Mouse (Mus musculus): ENCODE results near the gene Prss48. TPM values are rescaled to one million over a fixed set of nuclear protein-coding genes. Genes with fewer than 3 reads are reported as not detected.
"Not testable (repeated sequence)": the region's sequence is repeated elsewhere in the genome, so short reads cannot be mapped to it uniquely, and the experiment has no call there.

Prss48 gene
- polyA plus RNA-seq, 1 experiment from 2014 or later = not detected

DNA sequence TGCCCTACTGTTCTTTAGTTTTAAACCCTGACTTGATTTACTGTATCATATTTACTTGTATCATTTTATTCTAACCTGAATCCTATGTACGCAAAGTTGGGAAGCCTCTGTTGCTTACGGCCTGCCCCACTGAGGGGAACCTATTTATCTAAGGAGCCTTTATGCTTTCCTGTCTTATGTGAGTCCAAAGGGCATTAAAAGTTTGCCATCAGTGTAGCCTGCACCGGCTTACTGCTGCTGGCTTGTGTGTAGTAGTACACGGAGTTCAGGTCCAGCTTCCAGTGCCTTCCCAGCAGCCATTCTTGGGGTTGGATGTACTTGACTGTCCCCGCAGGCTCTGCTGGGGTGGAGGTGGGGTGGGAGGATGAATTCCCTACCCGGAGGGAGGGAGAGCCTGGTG, 17.8 kb downstream of the Prss48 start:
- 89% methylated on average over 6 of the region's 6 CpGs for WGBS
- no peak overlapping the region for H3K9ac ChIP-seq (replicated peaks; ENCODE audit: low read depth, low read length)
- H3K36me3 ChIP-seq (ENCODE audit: control insufficient read depth, insufficient read depth) = no peaks in the 10 kb centered on the region
- no peaks in the 10 kb centered on the region for H3K9me3 ChIP-seq (ENCODE audit: control insufficient read depth, low read length)
- no peak overlapping the region for H3K4me3 ChIP-seq (replicated peaks; ENCODE audit: low read length)
- no peak overlapping the region for H3K27ac ChIP-seq (ENCODE audit: low read length)
- no peaks in the 10 kb centered on the region for H3K4me1 ChIP-seq (replicated peaks; ENCODE audit: control insufficient read depth, insufficient read depth, low read length)
- H3K27me3 ChIP-seq (replicated peaks; ENCODE audit: control insufficient read depth, insufficient read depth, low read length) = no peaks in the 10 kb centered on the region
- no peak for ATAC-seq
- no peak overlapping the region for H3K4me2 ChIP-seq (ENCODE audit: low read length)

DNA sequence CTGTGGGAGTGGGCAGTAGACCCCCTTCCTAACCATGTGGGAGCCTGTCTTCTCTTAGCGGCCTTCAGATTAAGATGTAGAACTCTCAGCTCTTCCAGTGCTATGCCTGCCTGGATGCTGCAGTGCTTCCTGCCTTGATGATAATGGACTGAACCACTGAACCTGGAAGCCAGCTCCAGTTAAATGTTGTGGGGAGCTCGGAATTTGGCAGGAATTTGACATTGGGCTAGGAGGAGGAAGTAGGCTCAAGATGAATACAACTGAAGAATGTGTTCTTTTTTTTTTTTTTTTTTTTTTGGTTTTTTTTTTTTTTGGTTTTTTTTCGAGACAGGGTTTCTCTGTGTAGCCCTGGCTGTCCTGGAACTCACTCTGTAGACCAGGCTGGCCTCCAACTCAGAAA, 20.5 kb downstream of the Prss48 start:
- not testable (repeated sequence) for H3K27ac ChIP-seq (ENCODE audit: low read length); H3K27me3 ChIP-seq (replicated peaks; ENCODE audit: control insufficient read depth, insufficient read depth, low read length); H3K4me1 ChIP-seq (replicated peaks; ENCODE audit: control insufficient read depth, insufficient read depth, low read length); H3K9ac ChIP-seq (replicated peaks; ENCODE audit: low read depth, low read length); H3K9me3 ChIP-seq (ENCODE audit: control insufficient read depth, low read length); ATAC-seq; H3K4me3 ChIP-seq (replicated peaks; ENCODE audit: low read length); H3K36me3 ChIP-seq (ENCODE audit: control insufficient read depth, insufficient read depth); H3K4me2 ChIP-seq (ENCODE audit: low read length)
- WGBS = 91% methylated on average over 2 of the region's 3 CpGs

GRCm38 (mm10) chr3:85980036-85980435, 22.3 kb downstream of the Prss48 start:
- H3K9me3 ChIP-seq (ENCODE audit: control insufficient read depth, low read length) = no peaks in the 10 kb centered on the region
- H3K27me3 ChIP-seq (replicated peaks; ENCODE audit: control insufficient read depth, insufficient read depth, low read length) = no peaks in the 10 kb centered on the region
- H3K27ac ChIP-seq (ENCODE audit: low read length) = no peak overlapping the region
- ATAC-seq = no peak
- 97% methylated on average over 4 of the region's 4 CpGs for WGBS
- H3K4me2 ChIP-seq (ENCODE audit: low read length) = no peak overlapping the region
- H3K9ac ChIP-seq (replicated peaks; ENCODE audit: low read depth, low read length) = no peak overlapping the region
- no peaks in the 10 kb centered on the region for H3K4me1 ChIP-seq (replicated peaks; ENCODE audit: control insufficient read depth, insufficient read depth, low read length)
- H3K4me3 ChIP-seq (replicated peaks; ENCODE audit: low read length) = no peak overlapping the region
- no peaks in the 10 kb centered on the region for H3K36me3 ChIP-seq (ENCODE audit: control insufficient read depth, insufficient read depth)

DNA sequence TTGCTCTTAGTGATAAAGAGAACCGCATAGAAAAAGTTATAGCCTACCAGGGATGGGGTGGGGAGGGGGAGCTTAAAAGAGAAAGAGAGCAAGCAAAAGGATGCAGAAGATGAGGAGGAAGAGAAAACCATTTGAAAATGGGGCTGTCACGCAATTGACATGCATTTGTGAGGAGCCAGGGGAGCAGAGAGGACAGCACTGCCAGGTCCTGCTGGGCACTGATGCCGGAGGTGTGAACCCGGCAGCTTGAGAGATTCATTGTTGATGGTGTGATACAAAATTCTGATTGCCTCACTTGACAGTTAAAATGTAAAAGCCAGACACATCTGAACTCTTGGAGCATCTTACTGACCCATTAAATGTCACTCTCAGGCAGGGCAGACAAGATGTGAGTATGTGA, 27.8 kb downstream of the Prss48 start:
- WGBS = 80% methylated on average over 4 of the region's 4 CpGs
- Histone ChIP-seq H3K4me3 (replicated peaks; ENCODE audit: low read length) (no peak overlapping the region), H3K36me3 (ENCODE audit: control insufficient read depth, insufficient read depth) (no peaks in the 10 kb centered on the region)

GRCm38 (mm10) chr3:85973376-85974140, 28.7 kb downstream of the Prss48 start:
- 83% methylated on average over 10 of the region's 10 CpGs for WGBS
- Histone ChIP-seq H3K9me3 (ENCODE audit: control insufficient read depth, low read length) (no peaks in the 10 kb centered on the region), H3K27ac (ENCODE audit: low read length) (no peak overlapping the region), H3K27me3 (replicated peaks; ENCODE audit: control insufficient read depth, insufficient read depth, low read length) (no peaks in the 10 kb centered on the region), H3K36me3 (ENCODE audit: control insufficient read depth, insufficient read depth) (no peaks in the 10 kb centered on the region), H3K9ac (replicated peaks; ENCODE audit: low read depth, low read length) (no peak overlapping the region), H3K4me3 (replicated peaks; ENCODE audit: low read length) (no peak overlapping the region), H3K4me1 (replicated peaks; ENCODE audit: control insufficient read depth, insufficient read depth, low read length) (peaks cover 7% of the 10 kb centered on the region; the same call in 1 of the 2 replicates), H3K4me2 (ENCODE audit: low read length) (no peak overlapping the region)
- ATAC-seq = no peak

More for the DNA sequence above, 27.8 kb downstream of the Prss48 start:
- H3K9me3 ChIP-seq (ENCODE audit: control insufficient read depth, low read length) = no peaks in the 10 kb centered on the region
- ATAC-seq = no peak
- no peaks in the 10 kb centered on the region for H3K27me3 ChIP-seq (replicated peaks; ENCODE audit: control insufficient read depth, insufficient read depth, low read length)
- H3K27ac ChIP-seq (ENCODE audit: low read length) = no peak overlapping the region
- no peak overlapping the region for H3K9ac ChIP-seq (replicated peaks; ENCODE audit: low read depth, low read length)
- no peak overlapping the region for H3K4me2 ChIP-seq (ENCODE audit: low read length)
- H3K4me1 ChIP-seq (replicated peaks; ENCODE audit: control insufficient read depth, insufficient read depth, low read length) = peaks cover 7% of the 10 kb centered on the region; the same call in 1 of the 2 replicates

- ATAC-seq = no peak
- Histone ChIP-seq H3K27ac (ENCODE audit: low read length) (no peak overlapping the region), H3K4me1 (replicated peaks; ENCODE audit: control insufficient read depth, insufficient read depth, low read length) (peaks cover 7% of the 10 kb centered on the region; the same call in 1 of the 2 replicates), H3K4me3 (replicated peaks; ENCODE audit: low read length) (peak overlapping the region; percentile 71), H3K9me3 (ENCODE audit: control insufficient read depth, low read length) (no peaks in the 10 kb centered on the region), H3K36me3 (ENCODE audit: control insufficient read depth, insufficient read depth) (no peaks in the 10 kb centered on the region), H3K9ac (replicated peaks; ENCODE audit: low read depth, low read length) (peak overlapping the region; percentile 90), H3K4me2 (ENCODE audit: low read length) (peak overlapping the region; percentile 54), H3K27me3 (replicated peaks; ENCODE audit: control insufficient read depth, insufficient read depth, low read length) (no peaks in the 10 kb centered on the region)
- 2% methylated on average over 13 of the region's 13 CpGs for WGBS
Observed at GRCm38 (mm10) chr3:85971599-85971975, 30.7 kb downstream of the Prss48 start.

DNA sequence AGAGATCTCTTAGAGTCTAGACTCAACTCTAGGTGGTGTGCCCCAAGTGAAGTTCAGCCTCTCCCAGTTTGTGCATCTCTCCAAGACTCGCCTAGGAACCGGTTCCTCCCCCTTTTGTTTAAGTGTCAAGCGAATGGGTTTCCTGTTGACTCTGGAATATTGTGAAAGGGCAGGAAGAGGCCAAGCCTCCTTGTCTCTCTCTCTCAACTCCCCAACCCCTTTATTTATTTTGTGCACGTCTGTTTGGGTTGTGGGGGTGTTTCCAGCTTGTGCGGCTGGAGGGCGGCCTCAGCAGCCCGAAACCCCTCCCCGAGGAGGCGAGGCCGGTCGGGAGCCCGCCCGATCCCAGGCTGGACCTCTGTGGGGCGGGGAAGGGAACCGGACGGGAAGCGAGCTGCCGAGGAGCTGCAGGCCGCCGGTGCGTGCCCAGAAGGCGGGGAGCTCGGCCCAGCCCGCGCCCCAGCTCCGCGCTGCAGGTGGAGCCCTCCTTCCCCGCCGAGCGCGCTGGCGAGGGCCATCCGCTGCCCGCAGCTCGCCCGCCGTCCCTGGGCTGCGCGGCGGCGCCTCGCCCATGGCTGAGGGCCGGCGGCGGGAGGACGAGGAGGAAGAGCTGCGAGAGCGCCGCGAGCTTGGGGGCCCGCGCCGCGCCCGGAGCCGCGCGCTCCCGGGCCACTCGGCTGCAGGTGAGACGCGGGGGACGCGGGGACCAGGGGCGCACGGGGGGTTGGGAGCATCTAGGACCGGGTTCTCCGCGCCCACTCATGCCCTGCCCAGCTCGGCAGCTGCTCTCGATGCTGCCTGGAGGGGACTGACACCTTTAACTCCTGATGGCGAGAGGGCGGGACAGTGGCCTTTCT, 31.3 kb downstream of the Prss48 start, which contains the start of gene Sh3d19:
TSS of gene Sh3d19 (plus strand) at position 368 of the 857 bp plus-strand sequence.
- H3K4me1 ChIP-seq (replicated peaks; ENCODE audit: control insufficient read depth, insufficient read depth, low read length) = peaks cover 7% of the 10 kb centered on the region; the same call in 1 of the 2 replicates
- peak; percentile 91 for ATAC-seq
- peak within 1 kb of the TSS; percentile 90 for H3K9ac ChIP-seq (replicated peaks; ENCODE audit: low read depth, low read length)

GRCm38 (mm10) chr3:85969040-85969439, 33.3 kb downstream of the Prss48 start:
- Histone ChIP-seq H3K9ac (replicated peaks; ENCODE audit: low read depth, low read length) (no peak overlapping the region), H3K4me3 (replicated peaks; ENCODE audit: low read length) (no peak overlapping the region), H3K4me2 (ENCODE audit: low read length) (no peak overlapping the region), H3K27me3 (replicated peaks; ENCODE audit: control insufficient read depth, insufficient read depth, low read length) (no peaks in the 10 kb centered on the region), H3K27ac (ENCODE audit: low read length) (no peak overlapping the region), H3K9me3 (ENCODE audit: control insufficient read depth, low read length) (no peaks in the 10 kb centered on the region), H3K36me3 (ENCODE audit: control insufficient read depth, insufficient read depth) (no peaks in the 10 kb centered on the region), H3K4me1 (replicated peaks; ENCODE audit: control insufficient read depth, insufficient read depth, low read length) (peaks cover 7% of the 10 kb centered on the region; the same call in 1 of the 2 replicates)
- WGBS = 91% methylated on average over 8 of the region's 8 CpGs
- no peak for ATAC-seq

More for the DNA sequence above, 31.3 kb downstream of the Prss48 start, which contains the start of gene Sh3d19:
- Histone ChIP-seq H3K9me3 (ENCODE audit: control insufficient read depth, low read length) (no peaks in the 10 kb centered on the region), H3K27me3 (replicated peaks; ENCODE audit: control insufficient read depth, insufficient read depth, low read length) (no peaks in the 10 kb centered on the region), H3K36me3 (ENCODE audit: control insufficient read depth, insufficient read depth) (no peaks in the 10 kb centered on the region), H3K27ac (ENCODE audit: low read length) (0 out of 2 replicates have a peak within 1 kb of the TSS, but pooled peaks have one; percentile 6), H3K4me2 (ENCODE audit: low read length) (peak within 1 kb of the TSS; percentile 54), H3K4me3 (replicated peaks; ENCODE audit: low read length) (peak within 1 kb of the TSS; percentile 71)
- under 1% methylated on average over 36 of the region's 73 CpGs for WGBS

- no peak overlapping the region for H3K27ac ChIP-seq (ENCODE audit: low read length)
- no peak overlapping the region for H3K4me3 ChIP-seq (replicated peaks; ENCODE audit: low read length)
- 93% methylated on average over 4 of the region's 4 CpGs for WGBS
- H3K9me3 ChIP-seq (ENCODE audit: control insufficient read depth, low read length) = peaks cover 3% of the 10 kb centered on the region; the same call in 1 of the 2 replicates
- no peaks in the 10 kb centered on the region for H3K36me3 ChIP-seq (ENCODE audit: control insufficient read depth, insufficient read depth)
- ATAC-seq = no peak
- H3K4me1 ChIP-seq (replicated peaks; ENCODE audit: control insufficient read depth, insufficient read depth, low read length) = no peaks in the 10 kb centered on the region
- H3K27me3 ChIP-seq (replicated peaks; ENCODE audit: control insufficient read depth, insufficient read depth, low read length) = no peaks in the 10 kb centered on the region
- no peak overlapping the region for H3K4me2 ChIP-seq (ENCODE audit: low read length)
- no peak overlapping the region for H3K9ac ChIP-seq (replicated peaks; ENCODE audit: low read depth, low read length)
Observed at GRCm38 (mm10) chr3:85965479-85965878, 36.8 kb downstream of the Prss48 start.

Data from forebrain, embryonic 16.5 days (tissue).